Mouse (Mus musculus): ENCODE measurements around the gene Cavin1.
"Not testable (repeated sequence)": the region's sequence is repeated elsewhere in the genome, so short reads cannot be mapped to it uniquely, and the experiment has no call there.

The Cavin1 gene

GRCm38 (mm10) chr11:100970557-100970937, at the start of gene Cavin1:
Gene Cavin1, minus strand, starts transcription at chr11:100970887.
- in situ Hi-C loops (cut with MboI) = no loop called here

GRCm38 (mm10) chr11:101011641-101012040, 41.0 kb upstream of the Cavin1 start:
- in situ Hi-C loops (cut with MboI) = no loop called here

GRCm38 (mm10) chr11:101009888-101010784, 39.4 kb upstream of the Cavin1 start:
- in situ Hi-C loops (cut with MboI) = no loop called here

GRCm38 (mm10) chr11:101009046-101009887, 38.6 kb upstream of the Cavin1 start, which contains the start of gene Atp6v0a1:
Gene Atp6v0a1, plus strand, starts transcription at chr11:101009452.
- in situ Hi-C loops (cut with MboI) = no loop called here

GRCm38 (mm10) chr11:101008206-101009045, 37.7 kb upstream of the Cavin1 start:
- in situ Hi-C loops (cut with MboI) = no loop called here

GRCm38 (mm10) chr11:101003025-101003685, 32.5 kb upstream of the Cavin1 start:
- in situ Hi-C loops (cut with MboI) = no loop called here

GRCm38 (mm10) chr11:101001875-101002552, 31.3 kb upstream of the Cavin1 start:
- in situ Hi-C loops (cut with MboI) = not testable (repeated sequence)

GRCm38 (mm10) chr11:100999254-100999653, 28.6 kb upstream of the Cavin1 start:
- in situ Hi-C loops (cut with MboI) = no loop called here

GRCm38 (mm10) chr11:100998836-100999235, 28.1 kb upstream of the Cavin1 start:
- in situ Hi-C loops (cut with MboI) = no loop called here

GRCm38 (mm10) chr11:100996501-100996900, 25.8 kb upstream of the Cavin1 start:
- in situ Hi-C loops (cut with MboI) = no loop called here

- in situ Hi-C loops (cut with MboI) = no loop called here
Measured at GRCm38 (mm10) chr11:100994655-100995054, 24.0 kb upstream of the Cavin1 start.

- in situ Hi-C loops (cut with MboI) = no loop called here
Measured at GRCm38 (mm10) chr11:100994233-100994632, 23.5 kb upstream of the Cavin1 start.

- in situ Hi-C loops (cut with MboI) = no loop called here
Measured at GRCm38 (mm10) chr11:100993437-100993836, 22.8 kb upstream of the Cavin1 start.

GRCm38 (mm10) chr11:100991027-100991534, 20.4 kb upstream of the Cavin1 start:
- in situ Hi-C loops (cut with MboI) = no loop called here

GRCm38 (mm10) chr11:100989666-100990065, 19.0 kb upstream of the Cavin1 start:
- in situ Hi-C loops (cut with MboI) = no loop called here

- in situ Hi-C loops (cut with MboI) = no loop called here
Measured at GRCm38 (mm10) chr11:100988674-100989073, 18.0 kb upstream of the Cavin1 start.

GRCm38 (mm10) chr11:100985607-100986006, 14.9 kb upstream of the Cavin1 start:
- in situ Hi-C loops (cut with MboI) = no loop called here

- in situ Hi-C loops (cut with MboI) = loop anchor here (5.0 kb wide), 1 partner anchor 84 kb away; no protein-coding TSS in a partner anchor
Measured at GRCm38 (mm10) chr11:100983778-100984131, 13.1 kb upstream of the Cavin1 start.

GRCm38 (mm10) chr11:100983125-100983777, 12.6 kb upstream of the Cavin1 start:
- in situ Hi-C loops (cut with MboI) = loop anchor here (5.0 kb wide), 1 partner anchor 84 kb away; no protein-coding TSS in a partner anchor

GRCm38 (mm10) chr11:100982087-100982486, 11.4 kb upstream of the Cavin1 start:
- in situ Hi-C loops (cut with MboI) = loop anchor here (5.0 kb wide), 1 partner anchor 85 kb away; no protein-coding TSS in a partner anchor
